Mouse (Mus musculus) lung, postnatal 10 days (tissue): ENCODE measurements around the gene Alkbh2.
A peak's percentile ranks its signal among the peaks of the same experiment; 100 is the strongest.

ENCODE experiments used
- DNase-seq: peaks from one replicate; pipeline ENCODE4 v3.0.0; 2021

Alkbh2 gene

DNA sequence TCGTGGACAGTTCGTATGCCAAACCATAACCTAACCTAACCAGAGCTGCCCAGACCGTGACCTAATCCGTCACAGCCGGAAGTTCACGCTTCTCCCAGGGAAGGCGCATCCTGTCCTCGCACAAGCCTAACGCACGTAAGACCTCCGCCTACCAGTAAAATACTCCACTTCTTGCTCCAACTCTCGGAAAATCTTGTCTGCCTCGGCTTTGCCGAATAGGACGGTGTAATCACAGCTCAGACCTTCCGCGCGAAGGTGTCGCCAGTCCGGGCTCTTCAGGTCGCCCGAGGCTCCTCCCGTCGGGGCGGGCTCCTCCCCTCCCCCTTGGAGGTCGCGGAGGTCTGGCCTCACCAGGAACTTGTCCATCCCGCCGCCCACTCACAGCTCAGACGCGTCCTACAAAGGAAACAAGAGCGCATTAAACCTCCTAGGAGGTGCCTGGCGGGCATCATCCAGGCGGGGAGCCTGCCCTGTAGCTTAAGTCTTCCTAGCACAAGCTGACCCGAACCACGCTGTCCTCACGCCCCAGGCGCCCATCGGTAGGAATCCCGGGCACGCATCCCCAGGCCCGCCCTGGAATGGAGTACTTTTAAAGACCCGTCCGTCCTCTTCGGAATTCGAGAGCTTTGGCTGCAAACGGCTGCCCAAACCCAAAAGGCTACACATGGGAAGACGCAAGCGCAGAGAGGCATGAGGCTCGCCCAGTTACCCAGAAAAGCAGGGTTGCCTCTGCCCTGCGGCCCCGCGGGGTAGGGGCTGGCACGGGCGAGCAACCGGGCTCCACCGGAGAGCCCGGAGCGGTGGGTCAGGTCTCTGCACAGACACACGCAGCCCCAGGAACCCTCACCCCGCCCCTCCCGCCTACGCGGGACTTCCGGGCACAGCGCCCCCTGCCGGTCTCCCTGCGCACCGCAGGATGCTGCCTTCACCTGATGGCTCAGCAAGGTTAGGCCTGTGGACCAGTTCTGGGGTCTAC lies at the start of gene Alkbh2:
TSS of gene Alkbh2 (minus strand) at position 845 of the 976 bp plus-strand sequence.
- peak; percentile 86 for DNase-seq

DNA sequence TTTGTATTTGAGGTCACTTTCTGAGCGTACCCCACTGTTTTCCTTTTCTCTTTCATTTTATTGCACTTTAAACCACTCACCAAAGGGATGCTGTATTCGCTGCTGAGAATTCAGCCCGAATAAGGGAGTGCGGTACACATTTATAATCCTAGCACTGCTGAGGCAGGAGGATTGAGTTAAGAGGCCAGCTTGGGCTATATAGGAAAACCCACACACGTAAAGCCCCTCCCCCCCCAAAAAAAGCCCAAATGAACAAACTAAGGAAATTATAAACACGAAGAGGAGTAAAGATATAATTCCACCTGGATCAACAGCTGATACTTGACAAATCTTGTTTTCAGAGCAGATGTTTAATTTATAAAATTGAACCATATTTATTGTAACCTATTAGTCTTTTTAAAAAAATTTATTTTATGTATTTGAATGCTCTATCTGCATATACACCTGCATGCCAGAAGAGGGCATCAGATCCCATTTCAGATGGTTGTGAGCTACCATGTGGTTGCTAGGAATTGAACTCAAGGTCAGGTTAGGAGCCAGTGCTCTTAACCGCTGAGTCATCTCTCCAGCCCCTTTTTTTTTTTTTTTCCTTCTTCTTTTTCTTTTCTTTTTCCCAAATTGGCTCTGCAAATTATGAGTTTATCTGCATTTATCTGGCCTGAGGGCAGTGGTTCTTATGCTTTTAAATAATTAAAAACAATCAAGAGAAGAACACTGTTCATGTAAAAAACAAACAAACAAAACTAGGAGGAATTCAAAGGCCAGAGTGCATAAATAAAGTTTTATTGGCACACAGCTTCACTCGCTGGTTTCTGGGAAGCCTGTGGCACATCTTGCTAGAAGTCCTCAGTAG lies 48.8 kb upstream of the Alkbh2 start:
- no peak for DNase-seq

DNA sequence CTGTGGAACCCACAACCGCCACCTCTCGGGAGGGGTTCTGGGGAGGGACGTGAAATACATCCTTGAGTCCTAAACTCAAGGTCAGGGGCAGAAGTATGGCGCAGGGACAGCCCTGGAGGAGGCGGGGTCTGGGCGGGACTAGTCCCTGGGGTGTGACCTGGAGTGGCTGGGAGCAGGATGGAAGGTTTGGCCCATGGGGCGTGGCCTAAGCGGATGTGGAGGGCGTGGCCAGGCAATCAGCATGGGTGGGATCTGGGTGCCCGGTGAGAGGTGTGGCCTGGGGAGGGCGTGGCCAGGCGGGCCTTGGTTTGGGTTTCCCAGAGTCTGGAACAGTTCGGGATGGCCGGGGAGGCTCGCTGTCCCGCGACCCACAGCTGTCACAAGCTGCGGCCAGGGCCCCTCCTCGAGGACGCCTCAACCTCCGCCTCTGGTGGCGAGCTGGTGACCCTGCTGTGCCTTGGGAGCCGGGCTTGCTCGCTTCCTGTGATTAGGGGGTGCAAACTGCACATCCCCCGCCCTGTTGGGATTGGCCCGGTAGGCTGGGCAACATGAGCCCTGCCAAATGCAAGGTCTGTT lies 47.7 kb upstream of the Alkbh2 start:
- peak; percentile 99 for DNase-seq

DNA sequence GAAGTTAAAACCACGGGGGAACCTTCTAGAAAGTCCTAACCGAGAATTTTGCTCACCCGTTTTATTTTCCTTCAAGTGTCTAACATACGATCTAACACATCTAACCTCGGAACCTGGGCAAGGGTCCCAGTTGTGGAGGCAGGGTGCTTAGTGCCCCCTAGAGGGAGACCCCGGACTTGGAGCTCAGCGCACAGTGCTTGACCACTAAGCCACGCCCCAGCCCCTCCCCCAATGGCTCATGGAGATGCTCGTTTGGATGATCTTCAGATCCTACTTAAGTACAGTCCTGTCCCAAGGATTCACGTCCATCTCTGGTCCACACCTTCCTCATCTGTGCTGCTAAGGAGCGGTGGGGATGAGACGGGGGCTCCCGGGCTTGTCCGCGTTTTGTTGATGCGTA lies 46.6 kb upstream of the Alkbh2 start:
- DNase-seq, result peak; percentile 68

DNA sequence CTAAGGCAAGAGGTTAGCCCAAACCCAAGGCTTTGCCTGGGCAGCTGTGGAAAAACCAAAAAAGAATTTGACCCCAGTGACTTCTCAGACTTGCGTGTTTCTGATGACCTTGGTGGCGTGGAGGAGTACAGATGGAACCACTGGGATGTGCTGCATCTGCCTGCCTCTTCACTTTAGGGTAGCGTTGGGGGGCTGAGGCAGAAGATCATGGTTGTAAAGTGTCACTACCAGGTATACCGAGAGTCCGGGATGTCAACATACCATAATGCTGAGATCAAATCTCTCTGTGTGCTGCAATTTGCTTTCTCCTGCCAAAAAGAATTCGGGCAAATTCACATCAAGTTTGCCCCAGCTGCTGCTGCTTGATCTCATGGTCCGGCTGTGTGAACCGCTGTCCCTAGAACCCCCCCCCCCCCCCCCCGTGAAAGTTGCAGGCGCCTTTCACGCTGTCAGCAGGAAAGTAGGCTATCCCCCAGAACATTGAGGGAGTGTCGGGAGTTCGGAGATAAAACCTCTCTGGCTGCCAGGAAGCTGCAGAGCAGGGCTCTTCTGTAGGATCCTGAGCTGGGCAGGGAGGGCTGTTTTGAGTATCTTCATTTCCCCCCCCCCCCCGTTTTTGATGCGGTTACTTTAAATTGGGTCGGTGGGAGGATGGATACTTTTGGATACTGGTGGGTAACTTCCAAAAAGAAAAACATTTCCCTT lies 46.0 kb upstream of the Alkbh2 start:
- DNase-seq, result no peak

DNA sequence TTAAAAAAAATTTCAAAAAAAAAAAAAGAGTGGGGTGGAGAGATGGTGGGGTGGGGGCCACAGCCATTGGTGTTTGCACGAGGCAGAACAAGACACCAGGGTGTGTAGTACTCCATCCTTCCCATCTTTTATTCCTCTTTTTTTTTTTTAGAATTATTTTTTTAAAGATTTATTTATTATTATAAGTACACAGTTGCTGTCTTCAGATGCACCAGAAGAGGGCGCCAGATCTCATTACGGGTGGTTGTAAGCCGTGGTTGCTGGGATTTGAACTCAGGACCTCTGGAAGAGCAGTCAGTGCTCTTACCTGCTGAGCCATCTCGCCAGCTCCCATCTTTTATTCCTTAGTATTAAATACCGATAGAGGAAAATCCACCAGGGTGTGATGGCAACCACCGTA lies 45.4 kb upstream of the Alkbh2 start:
- no peak for DNase-seq

DNA sequence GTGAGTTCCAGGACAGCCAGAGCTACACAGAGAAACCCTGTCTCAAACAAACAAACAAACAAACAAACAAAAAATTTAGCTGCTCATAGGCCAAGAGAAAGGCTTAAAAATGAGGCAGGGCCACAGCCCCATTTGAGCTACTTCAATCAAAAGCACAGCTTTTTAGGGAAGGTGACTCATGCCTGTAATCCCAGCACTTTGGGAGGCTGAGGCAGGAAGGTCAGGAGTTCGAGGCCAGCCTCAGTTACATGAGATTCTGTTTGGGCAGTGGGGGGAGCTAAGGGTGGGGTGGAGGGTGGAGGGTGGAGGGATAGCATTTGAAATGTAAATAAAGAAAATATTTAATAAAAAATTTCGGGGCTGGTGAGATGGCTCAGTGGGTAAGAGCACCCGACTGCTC lies 44.9 kb upstream of the Alkbh2 start:
- no peak for DNase-seq

DNA sequence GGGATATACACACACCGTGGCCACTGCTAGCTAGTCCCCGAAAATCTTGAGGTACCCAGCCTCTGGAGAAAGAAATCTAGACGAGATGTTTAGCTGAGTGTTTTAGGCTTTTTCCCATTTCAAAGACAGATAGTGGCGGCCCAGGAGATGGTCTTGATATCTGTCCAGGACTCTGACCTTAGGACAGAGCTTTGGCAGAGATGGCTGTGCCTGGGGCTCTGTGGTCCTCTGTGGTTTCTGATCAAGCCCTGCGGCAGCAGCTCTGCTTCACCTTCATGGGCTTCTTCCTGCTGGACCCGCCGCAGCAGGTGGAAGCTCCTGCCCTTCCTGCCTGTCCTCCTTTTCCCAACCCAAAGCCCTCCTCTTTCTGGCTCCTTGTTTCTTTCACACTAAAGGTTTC lies 42.3 kb upstream of the Alkbh2 start:
- no peak for DNase-seq

DNA sequence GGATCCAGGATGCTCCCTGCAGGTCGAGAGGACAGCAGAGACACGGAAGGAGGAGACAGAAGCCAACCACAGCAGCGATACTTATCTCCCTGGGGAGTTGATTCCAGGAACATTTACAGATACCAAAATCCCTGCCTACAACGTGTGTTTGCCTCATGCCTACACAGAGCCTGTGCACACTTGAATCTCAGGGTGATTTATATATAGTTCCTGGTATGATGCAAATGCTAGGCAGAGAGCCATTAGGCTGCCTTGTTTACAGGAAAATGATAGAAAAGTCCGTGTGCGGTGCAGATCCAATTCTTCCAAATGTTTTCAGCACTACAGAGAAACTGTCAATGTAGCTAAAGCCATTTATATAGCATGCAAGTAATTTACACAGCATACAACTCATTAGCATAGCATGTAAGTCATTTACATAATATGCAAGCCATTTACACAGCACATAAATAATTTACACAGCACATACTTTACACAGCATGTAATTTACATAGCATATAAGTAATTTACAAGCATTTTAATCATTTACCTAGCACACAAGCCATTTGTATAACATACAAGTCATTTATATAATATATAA lies 35.2 kb upstream of the Alkbh2 start:
- no peak for DNase-seq

DNA sequence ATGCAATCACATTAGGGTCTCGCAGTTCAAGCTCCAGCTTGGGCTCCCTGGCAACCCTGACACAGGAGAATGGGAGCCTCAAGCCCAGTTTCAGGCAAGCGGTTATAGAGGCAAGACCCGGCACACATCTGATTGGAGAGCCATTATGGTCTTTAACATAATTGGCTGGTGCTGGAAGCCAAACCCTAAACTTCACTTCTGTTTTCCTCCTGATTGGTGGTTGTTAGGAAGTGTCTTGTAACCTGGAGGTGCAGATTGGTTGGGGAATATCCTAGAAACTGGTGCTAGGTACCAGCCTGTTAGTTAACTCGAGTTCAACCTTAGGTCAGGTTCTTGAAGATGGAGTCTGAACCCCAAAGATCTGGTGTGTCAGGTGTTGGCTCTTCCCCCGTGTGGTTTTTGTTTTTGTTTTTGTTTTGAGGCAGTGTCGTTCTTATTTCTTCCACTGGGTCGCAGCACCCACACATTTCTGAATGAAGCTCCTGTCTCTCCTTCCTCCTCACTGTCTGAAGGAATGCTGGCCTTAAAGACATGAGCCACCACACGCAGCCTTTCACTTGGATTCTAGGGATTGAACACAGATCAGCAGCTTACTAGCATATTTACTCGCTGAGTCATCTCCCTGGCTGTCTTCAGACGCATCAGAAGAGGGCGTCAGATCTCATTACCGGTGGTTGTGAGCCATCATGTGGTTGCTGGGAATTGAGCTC lies 34.2 kb upstream of the Alkbh2 start:
- DNase-seq, result no peak

DNA sequence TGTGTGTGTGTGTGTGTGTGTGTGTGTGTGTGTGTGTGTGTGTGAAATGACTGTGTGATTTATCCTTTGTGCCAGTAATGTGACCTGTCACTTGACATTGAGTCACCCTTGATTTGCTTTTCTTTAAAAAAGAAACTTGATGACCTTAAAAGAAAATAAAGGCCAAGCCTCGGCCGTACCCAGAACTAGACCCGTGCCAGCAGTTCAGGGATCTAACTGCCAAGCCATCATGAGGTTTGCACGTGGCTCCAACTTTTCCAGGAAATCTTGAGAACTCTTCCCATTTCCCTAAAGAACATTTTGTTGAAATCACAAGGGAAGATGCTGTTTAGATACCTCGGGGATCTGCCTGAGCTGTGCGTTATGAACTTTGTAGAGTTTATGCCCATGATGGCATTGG lies 33.4 kb upstream of the Alkbh2 start:
- DNase-seq, result no peak

DNA sequence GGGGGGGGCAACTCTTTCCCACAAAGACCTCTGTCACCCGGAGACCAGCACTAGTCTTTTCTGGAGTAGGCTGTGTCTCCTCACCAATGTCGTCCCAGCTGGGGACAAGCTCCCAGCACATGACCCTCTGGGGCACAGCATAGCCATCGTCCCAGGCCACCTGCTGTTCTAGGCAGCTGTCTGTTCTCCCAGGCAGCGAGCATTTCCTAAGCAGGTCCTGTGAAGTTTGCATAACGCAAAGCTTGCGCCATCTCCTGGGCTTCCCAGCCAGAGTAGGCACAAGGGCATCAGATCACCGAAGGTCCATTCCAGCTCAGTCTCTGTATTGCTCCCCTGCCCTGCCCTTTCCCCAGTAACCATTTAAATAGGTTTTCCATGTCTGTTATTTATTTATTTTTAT lies 29.2 kb upstream of the Alkbh2 start:
- peak; percentile 36 for DNase-seq

DNA sequence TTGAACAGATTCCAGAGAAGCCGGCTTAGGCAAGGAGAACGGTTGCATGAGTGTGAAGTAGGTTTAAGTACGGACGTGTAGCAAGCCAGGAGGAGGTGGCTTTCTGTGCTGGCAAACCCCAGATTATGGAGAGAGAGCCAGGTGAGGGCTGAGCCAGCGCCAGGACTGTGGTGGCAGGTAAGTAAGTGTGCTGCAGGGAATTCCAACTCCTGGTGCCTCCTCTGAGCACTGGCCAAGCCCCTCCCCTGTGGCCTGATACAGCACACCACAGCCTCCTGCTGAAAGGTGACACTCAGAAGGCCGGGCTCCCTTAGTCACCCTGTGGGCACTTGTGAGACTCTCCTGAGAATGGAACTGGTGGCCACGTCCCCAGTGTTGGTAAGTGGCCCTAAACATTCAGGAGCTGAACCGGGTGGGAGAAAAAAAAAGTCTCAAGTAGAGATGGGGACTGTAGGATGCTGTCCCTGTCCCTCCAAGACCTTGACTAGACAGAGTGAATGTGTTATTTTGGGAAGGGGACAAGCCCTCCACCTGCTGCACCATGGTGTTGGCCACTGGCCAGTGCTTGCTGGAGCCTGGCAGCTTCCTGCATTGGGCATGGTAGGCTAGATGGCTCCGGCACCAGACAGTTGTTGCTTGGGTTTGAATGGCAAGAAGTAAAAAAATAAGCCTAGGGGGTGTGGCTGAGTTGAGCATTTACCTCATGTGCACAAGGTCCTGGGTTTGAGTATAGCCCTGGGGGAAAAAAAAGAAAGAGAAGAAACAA lies 27.3 kb upstream of the Alkbh2 start:
- peak; percentile 45 for DNase-seq

DNA sequence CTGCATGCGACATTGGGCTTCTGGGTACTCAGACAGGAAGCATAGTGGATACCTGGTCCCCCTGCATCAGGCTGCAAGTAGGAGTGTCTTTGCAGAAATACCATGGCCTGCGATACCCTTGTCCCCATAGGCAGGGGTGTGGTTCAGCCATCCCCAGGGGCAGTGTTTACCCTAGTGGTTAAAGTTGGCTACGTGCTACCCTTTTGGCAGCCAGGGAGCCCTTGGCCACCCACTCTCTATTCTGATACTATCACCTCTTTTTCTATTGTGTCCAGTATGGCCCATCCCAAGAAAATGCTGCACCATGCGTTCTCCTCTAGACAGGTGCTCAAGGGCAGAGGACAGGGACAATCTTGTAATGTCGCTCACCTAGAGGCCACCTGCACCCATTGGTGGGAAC lies 26.7 kb upstream of the Alkbh2 start:
- DNase-seq, result no peak

DNA sequence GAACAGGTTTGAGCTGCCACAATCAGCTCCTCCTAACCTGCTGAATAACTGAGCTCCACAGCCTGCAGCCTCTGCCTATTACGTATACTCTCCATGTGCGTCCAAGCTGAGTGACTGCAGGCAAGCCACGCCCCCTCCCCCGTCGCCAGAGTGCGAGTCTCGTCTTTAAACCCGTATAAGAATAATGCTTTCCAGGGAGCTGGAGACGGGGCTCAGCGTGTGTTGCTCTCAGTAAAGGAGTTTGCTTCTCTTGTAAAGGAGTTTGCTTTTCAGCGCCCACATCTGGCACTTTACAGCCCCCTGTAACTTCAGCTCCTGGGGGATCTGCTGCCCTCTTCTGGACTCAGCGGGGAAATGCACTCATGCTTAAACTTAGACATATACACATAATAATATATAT lies 25.5 kb upstream of the Alkbh2 start:
- DNase-seq, result no peak

DNA sequence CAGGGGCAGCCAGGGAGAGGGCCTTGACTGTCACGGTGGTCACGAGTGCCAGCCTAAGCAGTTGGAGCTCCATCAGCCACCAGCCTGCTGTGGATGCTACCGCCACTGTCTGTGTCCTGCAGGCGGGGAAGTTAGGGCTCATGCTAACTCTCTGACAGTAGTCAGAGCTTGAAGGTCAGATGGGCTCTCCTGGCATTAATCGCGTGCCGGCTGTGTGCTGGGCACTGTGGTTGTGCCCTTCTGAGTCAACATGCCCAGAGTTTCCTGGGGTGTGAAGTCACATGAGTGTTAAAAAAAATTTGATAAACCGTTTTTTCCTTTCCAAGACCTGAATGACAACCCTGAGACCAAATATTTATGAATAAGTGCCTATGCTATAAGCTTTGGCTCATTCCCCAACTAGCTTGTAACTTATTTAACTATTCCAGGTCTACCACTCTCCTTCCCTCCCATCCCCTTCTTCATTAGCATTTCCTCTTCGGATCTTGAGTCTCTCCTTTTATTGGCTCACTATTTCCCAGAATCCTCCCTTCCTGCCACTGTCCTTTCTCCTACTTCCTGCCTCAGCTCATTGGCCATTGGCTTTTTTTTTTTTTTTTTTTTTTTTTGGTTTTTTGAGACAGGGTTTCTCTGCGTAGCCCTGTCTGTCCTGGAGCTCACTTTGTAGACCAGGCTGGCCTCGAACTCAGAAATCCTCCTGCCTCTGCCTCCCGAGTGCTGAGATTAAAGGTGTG lies 24.5 kb upstream of the Alkbh2 start:
- DNase-seq, result no peak

DNA sequence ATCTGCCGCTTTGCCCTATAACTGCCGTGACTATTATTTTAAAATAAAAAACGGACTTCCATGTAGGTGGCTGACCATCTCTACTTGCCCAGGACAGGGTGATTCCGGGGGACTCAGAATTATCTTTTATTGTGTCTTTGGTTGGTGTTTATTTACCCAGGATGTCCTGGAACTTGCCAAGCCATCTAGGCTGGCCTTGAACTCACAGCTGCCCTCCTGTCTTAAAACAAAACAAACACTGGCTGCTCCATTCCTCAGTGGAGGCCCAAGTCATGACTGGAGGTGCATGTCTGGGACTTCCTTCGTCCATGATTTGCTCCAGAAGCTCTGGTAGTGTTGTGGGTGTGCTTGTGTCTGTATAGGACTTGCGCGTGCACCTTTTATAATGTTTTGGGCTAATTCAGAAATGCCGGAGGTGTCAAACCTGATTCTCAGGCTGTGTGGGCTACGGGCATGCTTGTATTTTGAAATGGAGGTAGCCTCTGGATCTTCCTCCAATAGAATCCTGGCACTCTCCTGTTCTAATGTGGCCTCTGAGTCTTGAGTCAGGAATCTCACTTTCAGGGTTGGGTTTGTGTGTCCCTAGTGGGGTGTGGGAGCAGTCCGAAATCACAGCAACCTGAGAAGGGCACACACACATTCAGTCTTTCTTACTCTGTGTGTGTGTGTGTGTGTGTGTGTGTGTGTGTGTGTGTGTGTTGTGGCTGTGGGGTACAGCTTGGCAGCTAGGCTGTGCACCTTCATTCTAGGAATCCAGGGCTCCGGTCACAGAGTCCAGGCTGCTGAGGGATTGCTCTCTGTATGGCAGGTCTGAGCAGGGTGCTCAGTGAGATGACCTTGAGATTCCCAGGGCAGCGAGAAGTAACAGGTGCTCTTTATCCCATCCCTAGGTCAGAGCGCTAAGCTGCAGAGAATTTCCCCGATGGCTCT lies 19.3 kb upstream of the Alkbh2 start:
- no peak for DNase-seq

DNA sequence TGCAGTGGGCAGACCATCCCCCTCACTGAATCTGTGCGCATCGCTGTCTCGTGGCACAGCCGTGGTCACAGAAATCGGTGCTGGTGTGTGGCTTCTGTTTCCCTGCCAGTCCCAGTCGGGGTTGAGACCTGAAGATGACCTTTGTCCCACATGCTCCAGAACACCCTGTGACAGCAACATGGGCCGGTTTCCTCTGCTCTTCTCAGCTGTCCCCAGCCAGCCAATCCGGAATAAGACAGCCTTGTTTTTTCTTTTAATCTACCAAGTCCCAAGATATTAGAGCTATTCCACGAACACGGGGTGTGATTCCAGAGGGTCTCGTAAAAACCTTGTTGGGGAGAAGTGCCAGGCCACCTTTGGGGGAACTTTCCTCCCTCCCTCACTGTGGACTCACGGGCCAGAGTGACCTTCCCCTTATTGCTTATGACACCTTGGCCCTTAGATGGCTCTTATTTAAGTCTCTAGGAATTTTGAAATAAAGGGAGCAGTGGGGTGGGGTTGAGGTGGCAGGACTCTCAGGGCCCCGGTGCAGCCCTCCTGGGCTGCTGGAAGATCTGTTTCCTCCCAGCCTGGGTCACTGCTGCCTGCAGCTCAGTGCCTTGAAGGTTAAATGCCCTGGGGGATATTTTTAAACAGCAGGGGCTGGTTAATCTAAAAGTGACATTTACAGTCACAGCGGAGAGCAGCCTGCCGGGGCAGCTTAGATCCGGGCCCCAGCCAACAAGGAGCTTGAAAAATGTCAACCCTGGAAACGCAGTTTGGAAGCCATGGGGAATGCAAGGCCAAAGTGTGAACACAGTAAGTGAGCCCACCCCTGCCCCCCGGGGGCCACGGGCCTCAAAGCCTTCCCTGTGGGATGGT lies 18.2 kb upstream of the Alkbh2 start, which contains the start of gene Acacb:
TSS of gene Acacb (plus strand) at position 508 of the 861 bp plus-strand sequence.
- DNase-seq, result no peak
